Mouse (Mus musculus): ENCODE data around the gene Usp2. TPM values are rescaled to one million over a fixed set of nuclear protein-coding genes. Genes with fewer than 3 reads are reported as not detected.

The Usp2 gene
- total RNA-seq, 1 experiment: 3.9 TPM

DNA sequence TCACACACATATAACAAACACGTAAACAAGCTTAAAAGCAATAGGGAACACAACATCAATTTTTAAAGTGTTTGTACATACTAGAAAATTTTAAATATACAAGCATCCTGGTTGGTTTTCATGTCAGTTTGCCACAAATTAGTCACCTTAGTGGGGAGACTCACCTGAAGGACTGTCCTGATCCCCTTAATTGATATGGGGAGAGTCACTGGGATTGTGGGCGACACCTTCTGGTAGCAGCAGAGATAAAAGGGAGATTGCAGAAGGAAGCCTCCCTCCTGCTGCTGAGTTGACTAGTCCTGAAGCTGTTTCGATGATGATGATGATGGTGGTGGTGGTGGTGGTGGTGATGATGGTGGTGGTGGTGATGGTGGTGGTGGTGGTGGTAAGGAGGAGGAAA, 14.0 kb upstream of the Usp2 start:
- H3K9ac ChIP-seq (ENCODE audit: insufficient read depth, low read depth, low read length, poor library complexity, severe bottlenecking): no peak overlapping the region
- H3K36me3 ChIP-seq (ENCODE audit: control insufficient read depth, insufficient read depth, low read length, poor library complexity, severe bottlenecking): no peaks in the 10 kb centered on the region
- TF ChIP-seq CHD2 (IDR thresholded peaks at IDR 0.05; ENCODE audit: low read depth, low read length): no peak
- no peak for TF ChIP-seq HCFC1 (IDR thresholded peaks at IDR 0.05; ENCODE audit: borderline replicate concordance, insufficient read depth, low read length)
- no peak for TF ChIP-seq ZC3H11A (IDR thresholded peaks at IDR 0.05; ENCODE audit: borderline replicate concordance, low read depth, low read length)
- no peak for TF ChIP-seq MAFK (IDR thresholded peaks at IDR 0.05; ENCODE audit: insufficient read depth, low read depth, low read length)
- H3K4me3 ChIP-seq (ENCODE audit: insufficient read depth in 1 of 2, low read depth in 1 of 2, low read length in 2 of 2, poor library complexity in 1 of 2, severe bottlenecking in 1 of 2): no peak overlapping the region
- H3K4me1 ChIP-seq (ENCODE audit: control insufficient read depth in 2 of 2, insufficient read depth in 2 of 2, low read length in 2 of 2, poor library complexity in 1 of 2): peaks cover 0 to 8% of the 10 kb centered on the region in 2 experiments; a peak in 2 of 4 replicates
- H3K27ac ChIP-seq (ENCODE audit: insufficient read depth, low read depth, low read length, poor library complexity, severe bottlenecking): no peak overlapping the region
- no peaks in the 10 kb centered on the region for H3K9me3 ChIP-seq (ENCODE audit: control insufficient read depth, insufficient read depth, low read depth, low read length)
- in situ Hi-C loops (cut with MboI; ENCODE audit: low sequenced_read_pairs in 2 of 2, unreplicated experiment in 2 of 2): no loop called here
- no peak for DNase-seq (ENCODE audit: low read depth, low spot score)

DNA sequence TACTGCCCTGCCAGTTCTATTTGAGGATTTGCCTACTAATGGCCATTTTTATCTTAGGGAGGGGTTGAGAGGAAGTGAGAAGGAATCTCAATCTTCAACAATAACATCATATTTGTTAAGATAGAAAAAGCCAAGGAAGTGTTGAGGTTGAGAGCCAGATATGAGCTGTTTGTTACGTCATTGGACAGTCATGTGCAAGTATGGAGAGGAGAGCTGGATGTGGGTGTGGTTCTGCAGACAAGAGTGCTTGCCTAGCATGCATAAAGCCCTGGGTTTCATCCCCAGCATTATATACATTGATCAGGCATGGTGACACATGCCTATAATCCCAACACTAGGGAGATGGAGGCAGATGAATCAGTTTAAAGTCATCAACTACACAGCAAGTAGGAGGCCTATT, 12.9 kb upstream of the Usp2 start:
- Histone ChIP-seq H3K36me3 (ENCODE audit: control insufficient read depth, insufficient read depth, low read length, poor library complexity, severe bottlenecking) (no peaks in the 10 kb centered on the region), H3K4me3 (ENCODE audit: insufficient read depth in 1 of 2, low read depth in 1 of 2, low read length in 2 of 2, poor library complexity in 1 of 2, severe bottlenecking in 1 of 2) (no peak overlapping the region), H3K9me3 (ENCODE audit: control insufficient read depth, insufficient read depth, low read depth, low read length) (no peaks in the 10 kb centered on the region), H3K4me1 (ENCODE audit: control insufficient read depth in 2 of 2, insufficient read depth in 2 of 2, low read length in 2 of 2, poor library complexity in 1 of 2) (peaks cover 0 to 5% of the 10 kb centered on the region in 2 experiments; a peak in 1 of 4 replicates), H3K9ac (ENCODE audit: insufficient read depth, low read depth, low read length, poor library complexity, severe bottlenecking) (no peak overlapping the region), H3K27ac (ENCODE audit: insufficient read depth, low read depth, low read length, poor library complexity, severe bottlenecking) (no peak overlapping the region)
- TF ChIP-seq CHD2 (IDR thresholded peaks at IDR 0.05; ENCODE audit: low read depth, low read length) (no peak), MAFK (IDR thresholded peaks at IDR 0.05; ENCODE audit: insufficient read depth, low read depth, low read length) (no peak), HCFC1 (IDR thresholded peaks at IDR 0.05; ENCODE audit: borderline replicate concordance, insufficient read depth, low read length) (no peak), ZC3H11A (IDR thresholded peaks at IDR 0.05; ENCODE audit: borderline replicate concordance, low read depth, low read length) (no peak), ZNF384 (IDR thresholded peaks at IDR 0.05; ENCODE audit: low read depth, low read length) (no peak)
- no peak for DNase-seq (ENCODE audit: low read depth, low spot score)
- in situ Hi-C loops (cut with MboI; ENCODE audit: low sequenced_read_pairs in 2 of 2, unreplicated experiment in 2 of 2): no loop called here

DNA sequence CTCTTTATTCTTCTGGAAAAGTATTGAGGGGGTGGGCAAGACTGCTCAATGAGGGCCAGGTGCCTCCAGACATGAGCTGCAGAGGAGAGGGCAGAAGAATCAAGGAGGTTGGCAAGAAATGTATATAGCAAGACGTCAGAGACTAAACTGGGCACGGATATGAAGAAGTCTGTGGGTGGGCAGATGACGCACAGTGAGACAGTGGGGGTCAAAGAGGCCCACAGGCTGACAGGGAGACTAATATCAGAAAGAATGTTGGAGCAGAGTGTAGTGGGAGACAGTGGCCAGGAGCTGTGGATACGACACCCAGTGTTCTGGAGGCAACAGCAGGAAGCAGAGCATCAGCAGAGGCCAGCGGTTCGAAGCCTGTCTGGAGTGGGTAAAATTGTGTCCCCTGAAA, 8.2 kb upstream of the Usp2 start:
- no peak overlapping the region for H3K9ac ChIP-seq (ENCODE audit: insufficient read depth, low read depth, low read length, poor library complexity, severe bottlenecking)

DNA sequence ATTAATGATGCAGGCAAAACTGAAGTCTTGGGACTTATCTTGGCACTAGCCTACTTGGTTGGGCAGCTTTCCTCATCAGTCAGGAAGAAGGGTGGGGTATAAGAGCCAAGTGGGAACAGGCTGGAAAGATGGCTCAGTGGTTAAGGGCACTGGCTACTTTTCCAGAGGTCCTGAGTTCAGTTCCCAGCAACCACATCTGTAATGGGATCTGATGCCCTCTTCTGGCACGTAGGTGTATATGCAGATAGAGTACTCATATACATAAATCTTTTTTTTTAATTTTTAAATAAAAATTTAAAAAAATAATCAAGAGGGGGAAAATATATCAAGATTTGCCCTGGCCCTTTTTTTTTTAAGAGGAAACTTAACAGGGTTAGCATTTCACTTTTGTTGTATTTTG, 1.6 kb upstream of the Usp2 start:
- DNase-seq (ENCODE audit: low read depth, low spot score): no peak
- Histone ChIP-seq H3K9me3 (ENCODE audit: control insufficient read depth, insufficient read depth, low read depth, low read length) (no peaks in the 10 kb centered on the region), H3K27ac (ENCODE audit: insufficient read depth, low read depth, low read length, poor library complexity, severe bottlenecking) (no peak overlapping the region), H3K4me1 (ENCODE audit: control insufficient read depth in 2 of 2, insufficient read depth in 2 of 2, low read length in 2 of 2, poor library complexity in 1 of 2) (peaks cover 0 to 5% of the 10 kb centered on the region in 2 experiments; a peak in 1 of 4 replicates), H3K9ac (ENCODE audit: insufficient read depth, low read depth, low read length, poor library complexity, severe bottlenecking) (no peak overlapping the region), H3K4me3 (ENCODE audit: insufficient read depth in 1 of 2, low read depth in 1 of 2, low read length in 2 of 2, poor library complexity in 1 of 2, severe bottlenecking in 1 of 2) (no peak overlapping the region), H3K36me3 (ENCODE audit: control insufficient read depth, insufficient read depth, low read length, poor library complexity, severe bottlenecking) (no peaks in the 10 kb centered on the region)
- in situ Hi-C loops (cut with MboI; ENCODE audit: low sequenced_read_pairs in 2 of 2, unreplicated experiment in 2 of 2): no loop called here
- no peak for TF ChIP-seq CHD2 (IDR thresholded peaks at IDR 0.05; ENCODE audit: low read depth, low read length)
- no peak for TF ChIP-seq MAFK (IDR thresholded peaks at IDR 0.05; ENCODE audit: insufficient read depth, low read depth, low read length)
- no peak for TF ChIP-seq ZNF384 (IDR thresholded peaks at IDR 0.05; ENCODE audit: low read depth, low read length)

More for the DNA sequence above, 8.2 kb upstream of the Usp2 start:
- Histone ChIP-seq H3K4me3 (ENCODE audit: insufficient read depth in 1 of 2, low read depth in 1 of 2, low read length in 2 of 2, poor library complexity in 1 of 2, severe bottlenecking in 1 of 2) (no peak overlapping the region), H3K9me3 (ENCODE audit: control insufficient read depth, insufficient read depth, low read depth, low read length) (no peaks in the 10 kb centered on the region), H3K4me1 (ENCODE audit: control insufficient read depth in 2 of 2, insufficient read depth in 2 of 2, low read length in 2 of 2, poor library complexity in 1 of 2) (peaks cover 0 to 4% of the 10 kb centered on the region in 2 experiments; a peak in 1 of 4 replicates), H3K27ac (ENCODE audit: insufficient read depth, low read depth, low read length, poor library complexity, severe bottlenecking) (no peak overlapping the region), H3K36me3 (ENCODE audit: control insufficient read depth, insufficient read depth, low read length, poor library complexity, severe bottlenecking) (no peaks in the 10 kb centered on the region)
- DNase-seq (ENCODE audit: low read depth, low spot score): no peak
- no peak for TF ChIP-seq HCFC1 (IDR thresholded peaks at IDR 0.05; ENCODE audit: borderline replicate concordance, insufficient read depth, low read length)
- TF ChIP-seq CHD2 (IDR thresholded peaks at IDR 0.05; ENCODE audit: low read depth, low read length): no peak
- no peak for TF ChIP-seq ZC3H11A (IDR thresholded peaks at IDR 0.05; ENCODE audit: borderline replicate concordance, low read depth, low read length)
- TF ChIP-seq MAFK (IDR thresholded peaks at IDR 0.05; ENCODE audit: insufficient read depth, low read depth, low read length): no peak
- in situ Hi-C loops (cut with MboI; ENCODE audit: low sequenced_read_pairs in 2 of 2, unreplicated experiment in 2 of 2): no loop called here
